Comparison of ENCODE assay signal across 10 mouse cellular contexts in the genomic region with DNA sequence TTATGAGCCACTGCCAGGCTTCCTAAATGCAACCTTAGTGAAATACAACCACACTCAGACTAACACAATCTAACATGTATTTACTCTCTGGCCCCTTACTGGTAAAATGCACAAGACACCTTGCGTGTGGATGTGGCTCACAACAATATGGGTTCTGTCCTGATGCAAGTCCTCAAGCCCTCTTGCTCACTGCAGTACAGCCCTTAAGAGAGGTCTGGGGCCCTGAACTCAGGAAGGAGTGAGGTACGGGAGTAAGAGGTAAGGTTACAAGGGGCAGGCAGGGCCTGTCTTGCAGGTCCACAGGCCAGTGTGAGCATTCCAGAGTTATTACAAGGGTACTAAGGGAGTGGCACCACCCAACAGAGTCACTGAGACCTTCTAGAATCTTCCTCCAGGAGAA. TPM values are rescaled to one million over a fixed set of nuclear protein-coding genes. Genes with fewer than 3 reads are reported as not detected.
DNase-seq lines count a peak whose midpoint lies in the region; ATAC-seq and TF ChIP-seq lines count a peak whose summit lies in the region.
"Had no signal": no experiment of that assay in that cellular context is flagged by ENCODE, and none has a peak within 500 bp of the region (broad histone marks: within the 10 kb centered on the region; RNA-seq: fewer than 3 reads in every experiment).

No protein-coding gene starts in this region.

- H3K27ac ChIP-seq in heart, embryonic 13.5 days (replicated peaks) = peak overlapping the region; percentile 28; the same call in 1 of the 2 replicates
- H3K27ac ChIP-seq in lung, embryonic 14.5 days (ENCODE audit: low read depth) = no peak overlapping the region
- H3K27ac ChIP-seq in embryonic facial prominence, embryonic 13.5 days = no peak overlapping the region
- no peak overlapping the region for H3K27ac ChIP-seq in neural tube, embryonic 13.5 days (replicated peaks)
- H3K27ac ChIP-seq: hindbrain, embryonic 14.5 days had no signal

- peak overlapping the region; percentile 79 for H3K4me2 ChIP-seq in heart, embryonic 13.5 days
- H3K4me2 ChIP-seq in lung, embryonic 14.5 days = peak overlapping the region; percentile 73
- peak overlapping the region; percentile 77 for H3K4me2 ChIP-seq in embryonic facial prominence, embryonic 13.5 days
- H3K4me2 ChIP-seq in neural tube, embryonic 13.5 days = peak overlapping the region; percentile 92; the same call in 1 of the 2 replicates

- peaks cover 19% of the 10 kb centered on the region for H3K27me3 ChIP-seq in heart, embryonic 13.5 days (replicated peaks)
- H3K27me3 ChIP-seq in lung, embryonic 14.5 days (ENCODE audit: insufficient read depth, low read length) = 0 out of 2 replicates have a peak, but pooled peaks cover 3% of the 10 kb centered on the region
- peaks cover 18% of the 10 kb centered on the region for H3K27me3 ChIP-seq in embryonic facial prominence, embryonic 13.5 days
- peaks cover 18% of the 10 kb centered on the region for H3K27me3 ChIP-seq in neural tube, embryonic 13.5 days

- H3K9ac ChIP-seq in heart, embryonic 13.5 days = no peak overlapping the region
- no peak overlapping the region for H3K9ac ChIP-seq in lung, embryonic 14.5 days
- no peak overlapping the region for H3K9ac ChIP-seq in embryonic facial prominence, embryonic 13.5 days
- H3K9ac ChIP-seq in neural tube, embryonic 13.5 days = no peak overlapping the region
- H3K9ac ChIP-seq: hindbrain, embryonic 14.5 days had no signal

- no peak for DNase-seq in heart, postnatal 14 days
- no peak for DNase-seq in lung, embryonic 14.5 days
- DNase-seq in lung, postnatal 36 days = no peak
- DNase-seq in adrenal gland, adult 8-10 months = no peak
- DNase-seq: layer of hippocampus, adult 9-11 months; lung, adult 2 months had no signal

- intact Hi-C loops in heart, postnatal 14 days (cut with DNase I) = loop anchor here (2.0 kb wide), 1 partner anchor 45 kb away; a partner anchor contains a TSS

- no peak for TF ChIP-seq CTCF in lung, embryonic 14.5 days (IDR thresholded peaks at IDR 0.05; ENCODE audit: low read depth)

- peaks cover 9% of the 10 kb centered on the region for H3K36me3 ChIP-seq in heart, embryonic 13.5 days
- peaks cover 5% of the 10 kb centered on the region; the same call in 1 of the 2 replicates for H3K36me3 ChIP-seq in lung, embryonic 14.5 days (ENCODE audit: insufficient read depth)
- H3K36me3 ChIP-seq in embryonic facial prominence, embryonic 13.5 days = peaks cover 10% of the 10 kb centered on the region; the same call in 1 of the 2 replicates
- H3K36me3 ChIP-seq in neural tube, embryonic 13.5 days = no peaks in the 10 kb centered on the region

- H3K4me3 ChIP-seq in heart, embryonic 13.5 days = no peak overlapping the region; the same call in 1 of the 2 replicates
- peak overlapping the region; percentile 60; the same call in 1 of the 2 replicates for H3K4me3 ChIP-seq in lung, embryonic 14.5 days (ENCODE audit: low read depth, low read length)
- H3K4me3 ChIP-seq in embryonic facial prominence, embryonic 13.5 days = peak overlapping the region; percentile 64
- no peak overlapping the region for H3K4me3 ChIP-seq in neural tube, embryonic 13.5 days

- peaks cover 32% of the 10 kb centered on the region for H3K4me1 ChIP-seq in heart, embryonic 13.5 days
- H3K4me1 ChIP-seq in lung, embryonic 14.5 days (ENCODE audit: insufficient read depth) = 0 out of 2 replicates have a peak, but pooled peaks cover 2% of the 10 kb centered on the region
- peaks cover 16% of the 10 kb centered on the region for H3K4me1 ChIP-seq in embryonic facial prominence, embryonic 13.5 days
- peaks cover 16% of the 10 kb centered on the region for H3K4me1 ChIP-seq in neural tube, embryonic 13.5 days (replicated peaks)

- H3K9me3 ChIP-seq in heart, embryonic 13.5 days = no peaks in the 10 kb centered on the region
- no peaks in the 10 kb centered on the region for H3K9me3 ChIP-seq in lung, embryonic 14.5 days (ENCODE audit: low read depth, low read length)
- no peaks in the 10 kb centered on the region for H3K9me3 ChIP-seq in embryonic facial prominence, embryonic 13.5 days
- H3K9me3 ChIP-seq in neural tube, embryonic 13.5 days = no peaks in the 10 kb centered on the region

- no peak for ATAC-seq in heart, embryonic 13.5 days (ENCODE audit: extremely low read depth, insufficient number of reproducible peaks, low FRiP score, low TSS enrichment)
- no peak for ATAC-seq in lung, embryonic 14.5 days (ENCODE audit: insufficient read depth)
- ATAC-seq in embryonic facial prominence, embryonic 13.5 days (ENCODE audit: insufficient number of reproducible peaks, insufficient read depth, low FRiP score, low TSS enrichment, low read depth) = no peak
- ATAC-seq in neural tube, embryonic 13.5 days (ENCODE audit: low read depth) = no peak

- WGBS in heart, embryonic 13.5 days = 72% methylated on average over 2 of the region's 2 CpGs
- WGBS in lung, embryonic 14.5 days = 71% methylated on average over 2 of the region's 2 CpGs
- WGBS in embryonic facial prominence, embryonic 13.5 days = 70% methylated on average over 2 of the region's 2 CpGs
- 91% methylated on average over 2 of the region's 2 CpGs for WGBS in neural tube, embryonic 13.5 days

RNA-seq across cellular contexts. Expression of a gene that starts 1.6 kb away (rescaled TPM):
- polyA plus RNA-seq in heart, embryonic 13.5 days (2015; fragmentation: Nextera tagmentation; extraction: Ambion mirVana) = 2.2 and 2.7 TPM in 2 replicates
- 10 to 100 TPM; 13.9 to 16.0 TPM for total RNA-seq in heart, postnatal 14 days (2021)
- 4.5 and 4.7 TPM in 2 replicates for polyA plus RNA-seq in lung, embryonic 14.5 days (2014; fragmentation: Nextera tagmentation; extraction: Ambion mirVana)
- 3.8 and 3.9 TPM in 2 replicates for polyA plus RNA-seq in embryonic facial prominence, embryonic 13.5 days (2015; fragmentation: Nextera tagmentation; extraction: Ambion mirVana)
- 0.71 and 0.91 TPM in 2 replicates for polyA plus RNA-seq in neural tube, embryonic 13.5 days (2015; fragmentation: Nextera tagmentation; extraction: Ambion mirVana)
- 1 to 10 TPM; 1.2 to 1.9 (median 1.7) TPM for total RNA-seq in adrenal gland, adult 8-10 months (2022)

RNA-seq across cellular contexts. Expression of a gene that starts 43.2 kb away (rescaled TPM):
- 11.9 and 12.4 TPM in 2 replicates for polyA plus RNA-seq in heart, embryonic 13.5 days (2015; fragmentation: Nextera tagmentation; extraction: Ambion mirVana)
- 10 to 100 TPM; 26.0 to 27.3 TPM for total RNA-seq in heart, postnatal 14 days (2021)
- polyA plus RNA-seq in lung, embryonic 14.5 days (2014; fragmentation: Nextera tagmentation; extraction: Ambion mirVana) = 15.0 and 15.1 TPM in 2 replicates
- polyA plus RNA-seq in embryonic facial prominence, embryonic 13.5 days (2015; fragmentation: Nextera tagmentation; extraction: Ambion mirVana) = 21.8 and 21.9 TPM in 2 replicates
- 27.5 and 29.1 TPM in 2 replicates for polyA plus RNA-seq in neural tube, embryonic 13.5 days (2015; fragmentation: Nextera tagmentation; extraction: Ambion mirVana)
- 10 to 100 TPM; 33.8 to 64.0 (median 45.6) TPM for total RNA-seq in adrenal gland, adult 8-10 months (2022)

RNA-seq across cellular contexts. Expression of a gene that starts 45.0 kb away (rescaled TPM):
- polyA plus RNA-seq in heart, embryonic 13.5 days (2015; fragmentation: Nextera tagmentation; extraction: Ambion mirVana) = 36.8 and 37.4 TPM in 2 replicates
- 10 to 100 TPM; 12.5 to 12.9 TPM for total RNA-seq in heart, postnatal 14 days (2021)
- polyA plus RNA-seq in lung, embryonic 14.5 days (2014; fragmentation: Nextera tagmentation; extraction: Ambion mirVana) = 70.0 and 72.2 TPM in 2 replicates
- 66.1 and 76.6 TPM in 2 replicates for polyA plus RNA-seq in embryonic facial prominence, embryonic 13.5 days (2015; fragmentation: Nextera tagmentation; extraction: Ambion mirVana)
- polyA plus RNA-seq in neural tube, embryonic 13.5 days (2015; fragmentation: Nextera tagmentation; extraction: Ambion mirVana) = 77.6 and 78.3 TPM in 2 replicates
- 10 to 100 TPM; 48.6 to 85.5 (median 68.1) TPM for total RNA-seq in adrenal gland, adult 8-10 months (2022)

Comparison
In these comparisons a context has a peak if more than half of its experiments do, and no peak if none do; other contexts are left out.
1. H3K4me3 ChIP-seq: peak in lung, embryonic 14.5 days (single experiment) and embryonic facial prominence, embryonic 13.5 days (single experiment); none in heart, embryonic 13.5 days (single experiment) and neural tube, embryonic 13.5 days (single experiment).
2. Peak in every context shown above with its lines, with median percentiles within 50 percentile points of each other: H3K4me2 ChIP-seq.